Mouse (Mus musculus) cerebellum, adult (tissue): ENCODE data around the gene Gm49776.
"Not testable (repeated sequence)": the region's sequence is repeated elsewhere in the genome, so short reads cannot be mapped to it uniquely, and the experiment has no call there.

Source experiments
- ATAC-seq: cut with Nextera tagmentation; 2 replicates; pipeline ENCODE4 v1.9.2; 2017; ENCODE audit warnings: mild to moderate bottlenecking, moderate library complexity, mixed read lengths; ENCODE audit not compliant: insufficient number of reproducible peaks, low FRiP score, low TSS enrichment

Gm49776 gene

DNA sequence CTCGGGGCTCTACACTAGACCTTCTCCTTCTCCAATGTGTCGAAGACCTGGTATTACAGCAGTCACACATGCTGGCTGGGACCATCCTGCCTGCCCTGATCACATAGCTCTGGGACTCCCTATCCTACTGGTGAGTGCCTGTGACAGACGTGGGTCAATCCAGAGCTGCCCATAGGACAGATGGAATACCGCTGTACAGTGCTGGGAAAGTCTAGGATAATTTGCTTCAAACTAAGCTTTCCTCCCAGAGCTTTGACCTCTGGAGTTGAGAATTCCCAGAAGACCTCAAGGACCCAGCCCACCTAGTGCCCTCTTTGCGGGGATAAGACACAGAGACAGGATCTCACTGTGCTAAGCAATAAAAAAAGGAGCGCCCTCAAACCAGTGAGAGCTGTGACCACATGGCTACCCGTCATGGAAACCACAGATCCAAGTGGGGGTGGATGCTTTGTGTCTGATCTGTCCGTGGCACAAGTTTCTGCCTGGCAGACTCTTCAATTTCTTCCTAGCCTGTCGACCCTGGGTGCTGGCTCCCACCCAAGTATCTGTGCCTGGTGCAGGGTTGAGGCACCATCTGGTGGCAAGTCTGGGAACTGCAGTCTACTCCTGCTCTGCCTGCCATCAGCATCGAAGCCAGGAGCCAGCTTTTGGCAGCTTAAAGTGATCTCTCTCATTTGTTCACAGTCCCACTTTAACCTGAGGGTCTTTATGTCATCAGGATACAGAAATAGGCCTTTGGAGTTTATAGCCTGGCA, 46.5 kb downstream of the Gm49776 start:
- peak; percentile 38; the same call in 1 of the 2 replicates for ATAC-seq

DNA sequence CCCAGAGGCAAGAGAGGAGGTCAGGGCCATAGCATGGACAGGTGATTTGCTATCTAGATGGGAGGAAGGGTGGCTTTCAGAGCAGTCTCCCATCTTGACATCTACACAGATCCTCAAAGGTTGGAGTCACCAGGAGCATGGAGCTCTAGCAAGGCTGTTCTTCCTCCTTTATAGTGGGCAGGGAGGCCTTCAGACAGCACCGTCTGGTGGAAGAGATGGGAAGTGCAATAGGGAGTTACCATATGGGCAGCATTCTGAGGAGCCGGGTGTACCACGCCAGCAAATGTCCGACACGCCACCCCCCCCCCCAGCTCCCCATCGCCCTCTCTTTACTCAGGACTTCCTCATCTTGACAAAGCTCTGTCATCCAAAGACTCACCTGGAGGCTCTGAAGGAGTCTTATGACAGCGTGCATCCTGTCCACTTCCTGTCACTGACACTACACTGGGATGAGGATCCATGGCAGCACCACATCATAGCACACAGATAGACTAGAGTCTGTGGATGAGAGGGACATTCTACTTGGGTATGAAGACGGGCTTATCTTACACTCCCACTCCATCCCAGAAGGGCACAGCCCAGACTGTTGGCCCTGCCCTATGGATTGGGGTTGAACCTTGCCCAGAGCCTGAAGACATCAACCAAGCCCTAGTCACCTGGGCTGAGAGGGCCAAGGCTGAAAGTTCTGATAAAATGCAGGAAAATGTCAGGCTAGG, 47.3 kb downstream of the Gm49776 start:
- ATAC-seq: peak; percentile 23; the same call in 1 of the 2 replicates

GRCm38 (mm10) chr16:18203430-18204091, 54.6 kb downstream of the Gm49776 start:
- no peak for ATAC-seq

- ATAC-seq: no peak
These were observed 56.1 kb downstream of the Gm49776 start for GRCm38 (mm10) chr16:18202061-18202460.

DNA sequence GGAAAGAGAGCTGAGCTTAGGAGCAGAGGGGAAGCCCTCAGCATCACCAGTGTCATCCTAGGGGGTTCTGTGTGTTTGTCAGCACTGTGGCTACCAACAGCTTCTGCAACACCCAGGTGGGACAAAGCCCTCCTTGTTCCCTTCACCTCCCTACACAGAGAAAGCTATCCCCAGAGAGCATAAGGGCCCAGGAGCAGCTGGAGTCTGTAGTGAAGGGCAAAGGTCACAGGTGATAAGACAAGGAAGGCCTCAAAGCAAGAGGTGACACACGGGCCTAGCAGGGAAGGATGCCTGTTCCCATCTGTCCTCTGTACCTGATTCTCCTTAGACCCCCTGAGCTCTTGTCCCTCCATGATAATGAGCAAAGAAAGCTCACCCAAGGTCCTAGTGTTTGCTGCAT, 56.5 kb downstream of the Gm49776 start:
- no peak for ATAC-seq

DNA sequence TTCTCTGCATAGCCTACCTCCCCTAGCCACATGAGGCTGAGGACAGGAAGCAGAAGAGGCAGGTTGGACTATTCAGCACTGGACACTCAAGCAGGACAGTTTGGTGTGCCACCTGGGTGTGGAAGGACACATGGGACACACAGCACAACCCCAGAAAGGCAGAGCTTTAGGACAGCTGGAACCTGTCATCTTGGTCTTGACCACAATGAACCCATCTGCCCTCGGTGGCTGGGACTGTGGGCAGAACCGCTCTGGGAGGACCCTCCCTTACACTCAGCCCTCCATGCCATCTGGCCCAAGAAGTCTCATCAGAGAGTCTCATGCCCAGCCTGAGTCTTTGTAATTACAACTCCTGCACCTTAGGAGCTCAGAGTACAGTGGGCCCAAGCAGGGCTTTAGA, 58.1 kb downstream of the Gm49776 start:
- no peak for ATAC-seq

DNA sequence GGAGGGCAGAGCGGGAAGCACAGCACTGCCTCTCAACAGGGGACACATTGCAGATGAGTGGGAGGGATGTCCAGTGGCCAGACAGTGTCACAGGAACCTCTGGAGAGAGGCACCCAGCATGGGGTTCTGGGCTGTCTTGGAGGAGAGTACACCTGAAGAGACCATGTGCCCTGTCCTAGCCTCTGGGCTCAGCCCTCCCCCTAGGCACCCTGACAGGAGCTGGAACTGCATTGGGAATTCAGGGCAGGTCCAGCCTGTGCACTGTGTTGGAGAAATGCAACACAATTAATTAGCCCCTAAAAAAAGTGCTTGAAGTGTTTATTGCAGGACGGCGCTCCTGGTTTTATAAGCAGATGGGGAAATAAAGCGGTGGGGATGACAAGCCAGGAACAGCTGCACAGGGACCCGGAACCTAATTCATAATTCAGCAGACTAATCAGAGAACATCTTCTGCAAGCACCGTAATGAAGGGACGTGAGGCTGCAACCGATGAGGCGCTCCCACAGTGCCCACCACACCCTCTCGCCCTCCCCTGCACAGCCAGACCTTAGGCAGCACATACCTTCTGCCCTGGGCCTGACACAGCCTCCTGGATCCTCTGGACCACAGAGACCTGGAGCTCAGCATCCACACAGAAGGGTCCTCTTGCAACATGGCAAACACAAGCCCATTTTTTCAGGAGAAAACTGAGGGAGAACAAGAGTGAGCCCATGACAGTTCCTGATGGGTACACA, 59.6 kb downstream of the Gm49776 start:
- no peak for ATAC-seq

- no peak for ATAC-seq
These were observed 60.2 kb downstream of the Gm49776 start for GRCm38 (mm10) chr16:18197881-18198280.

DNA sequence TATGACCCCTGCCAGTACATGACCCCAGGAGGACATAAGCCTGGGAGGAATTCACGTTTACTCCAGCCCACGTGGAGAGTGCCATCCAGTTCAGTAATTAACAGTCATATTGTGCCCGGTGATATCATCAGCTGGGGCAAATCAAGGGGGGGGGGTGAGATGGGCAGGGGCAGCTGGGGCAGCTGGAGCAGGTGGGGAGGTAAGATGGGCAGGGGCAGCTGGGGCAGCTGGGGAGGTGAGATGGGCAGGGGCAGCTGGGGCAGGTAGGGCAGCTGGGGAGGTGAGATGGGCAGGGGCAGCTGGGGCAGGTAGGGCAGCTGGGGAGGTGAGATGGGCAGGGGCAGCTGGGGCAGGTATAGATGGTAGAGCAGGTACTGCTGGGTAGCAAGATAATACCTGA, 62.6 kb downstream of the Gm49776 start:
- ATAC-seq: not testable (repeated sequence)
